Mouse (Mus musculus) kidney, adult 9 months (tissue): ENCODE data around the gene 1700092M07Rik.

Experiments
- DNase-seq: peaks from one replicate; pipeline ENCODE4 v3.0.0; 2022

Gene 1700092M07Rik

GRCm38 (mm10) chr19:8745382-8745781 lies 4.9 kb downstream of the 1700092M07Rik start:
- no peak for DNase-seq

GRCm38 (mm10) chr19:8747368-8747767 lies 6.8 kb downstream of the 1700092M07Rik start:
- no peak for DNase-seq

GRCm38 (mm10) chr19:8755652-8756051 lies 15.1 kb downstream of the 1700092M07Rik start:
- DNase-seq = no peak

GRCm38 (mm10) chr19:8756635-8757387 lies 16.3 kb downstream of the 1700092M07Rik start, which contains the start of gene Nxf1:
Gene Nxf1 (plus strand): TSS chr19:8757073.
- DNase-seq = peak; percentile 92

- DNase-seq = no peak
These were observed 17.0 kb downstream of the 1700092M07Rik start for GRCm38 (mm10) chr19:8757471-8757998.

- DNase-seq = no peak
These were observed 18.4 kb downstream of the 1700092M07Rik start for GRCm38 (mm10) chr19:8758899-8759298.

GRCm38 (mm10) chr19:8760757-8761156 lies 20.2 kb downstream of the 1700092M07Rik start:
- no peak for DNase-seq

GRCm38 (mm10) chr19:8763276-8763675 lies 22.8 kb downstream of the 1700092M07Rik start:
- no peak for DNase-seq

GRCm38 (mm10) chr19:8765562-8765961 lies 25.0 kb downstream of the 1700092M07Rik start:
- DNase-seq = no peak

- DNase-seq = peak; percentile 85
These were observed 30.2 kb downstream of the 1700092M07Rik start, which contains the start of gene Tmem223 for GRCm38 (mm10) chr19:8770567-8771270. Gene Tmem223 (plus strand): TSS chr19:8770996.

GRCm38 (mm10) chr19:8772996-8773395 lies 32.5 kb downstream of the 1700092M07Rik start:
- DNase-seq = no peak

GRCm38 (mm10) chr19:8773409-8773808 lies 32.9 kb downstream of the 1700092M07Rik start:
- DNase-seq = no peak

- DNase-seq = peak; percentile 97
These were observed 33.7 kb downstream of the 1700092M07Rik start, which contains the start of gene Tmem179b for GRCm38 (mm10) chr19:8774086-8774835. Gene Tmem179b (minus strand): TSS chr19:8774467.

- peak; percentile 37 for DNase-seq
These were observed 34.5 kb downstream of the 1700092M07Rik start for GRCm38 (mm10) chr19:8774951-8775421.

- DNase-seq = peak; percentile 98
These were observed 45.7 kb downstream of the 1700092M07Rik start, which contains the start of gene Taf6l for GRCm38 (mm10) chr19:8786008-8786781. Gene Taf6l (minus strand): TSS chr19:8786417.

- no peak for DNase-seq
These were observed 48.0 kb downstream of the 1700092M07Rik start for GRCm38 (mm10) chr19:8788521-8788920.

- no peak for DNase-seq
These were observed 48.7 kb downstream of the 1700092M07Rik start for GRCm38 (mm10) chr19:8789171-8789570.

- no peak for DNase-seq
These were observed 49.7 kb downstream of the 1700092M07Rik start for GRCm38 (mm10) chr19:8790171-8790570.
